Mouse (Mus musculus) spleen, adult 2 months (tissue): ENCODE results near the gene Elac2. TPM values are rescaled to one million over a fixed set of nuclear protein-coding genes. Genes with fewer than 3 reads are reported as not detected.

Source experiments
- DNase-seq, 2 experiments: peaks; one replicate each; pipeline versions ENCODE4 v3.0.0 to v3.0.0-alpha.2; 2012 to 2021; ENCODE audit warnings: low spot score in 2 of 2, low read depth in 1 of 2
- H3K27ac ChIP-seq: fragments of 200-500 bp; 2 replicates; pipeline ENCODE4 v1.5.1; 2012; ENCODE audit warnings: low read length, inconsistent platforms; ENCODE audit not compliant: insufficient read depth
- H3K27me3 ChIP-seq: fragments of 200-500 bp; 2 replicates; pipeline ENCODE4 v1.6.1; 2012; ENCODE audit warnings: mild to moderate bottlenecking, moderate library complexity, low read length, inconsistent platforms; ENCODE audit not compliant: control insufficient read depth, insufficient read depth
- H3K36me3 ChIP-seq: fragments of 200-500 bp; 2 replicates; pipeline ENCODE4 v1.6.1; 2012; ENCODE audit warnings: mild to moderate bottlenecking, low read length, inconsistent platforms; ENCODE audit not compliant: control insufficient read depth, insufficient read depth
- H3K4me1 ChIP-seq: fragments of 200-500 bp; 2 replicates; pipeline ENCODE4 v1.6.1; 2011; ENCODE audit warnings: inconsistent platforms; ENCODE audit not compliant: control insufficient read depth, insufficient read depth, insufficient read length
- H3K4me3 ChIP-seq: fragments of 200-500 bp; 2 replicates; pipeline ENCODE4 v1.5.1; 2011; ENCODE audit warnings: mild to moderate bottlenecking, inconsistent platforms; ENCODE audit not compliant: insufficient read depth, insufficient read length; ENCODE audit errors: extremely low read depth
- CTCF ChIP-seq: fragments of 200-500 bp; IDR thresholded peaks from 2 replicates; pipeline ENCODE4 v1.5.1; 2011; ENCODE audit warnings: mild to moderate bottlenecking, inconsistent platforms; ENCODE audit not compliant: insufficient read depth, insufficient read length, insufficient replicate concordance; ENCODE audit errors: extremely low read depth
- POLR2A ChIP-seq: fragments of 200-500 bp; IDR thresholded peaks from 2 replicates; pipeline ENCODE4 v1.6.1; 2011; ENCODE audit warnings: low read depth, low read length, inconsistent platforms
- WGBS: fragments of 180-500 bp; shearing (Covaris S2); methylation state at CpG from one replicate; pipeline ENCODE4 v1.1.7; 2018; 5-methylcytosine and 5-hydroxymethylcytosine counted together
- polyA plus RNA-seq: library from polyadenylated mRNA; depleted of rRNA; stranded (reverse); fragments of >200 nt; gene quantifications from 2 replicates; pipeline ENCODE4 v1.2.3, GENCODE M21; 2012; rRNA removed

The Elac2 gene
- polyA plus RNA-seq, 1 experiment = 12.0 TPM

- Histone ChIP-seq H3K27ac (no peak overlapping the region), H3K36me3 (no peaks in the 10 kb centered on the region), H3K4me3 (no peak overlapping the region), H3K4me1 (no peaks in the 10 kb centered on the region), H3K27me3 (no peaks in the 10 kb centered on the region)
- no peak for TF ChIP-seq CTCF
- TF ChIP-seq POLR2A = no peak
- WGBS = 91% methylated on average over 6 of the region's 6 CpGs
- no peak for DNase-seq
Measured at GRCm38 (mm10) chr11:65040556-65040955, 61.7 kb downstream of the Elac2 start.

- Histone ChIP-seq H3K27me3 (no peaks in the 10 kb centered on the region), H3K4me1 (no peaks in the 10 kb centered on the region), H3K4me3 (no peak overlapping the region), H3K27ac (no peak overlapping the region), H3K36me3 (no peaks in the 10 kb centered on the region)
- 92% methylated on average over 7 of the region's 7 CpGs for WGBS
- no peak for DNase-seq
- TF ChIP-seq CTCF = no peak
- TF ChIP-seq POLR2A = no peak
Measured at GRCm38 (mm10) chr11:65049090-65049489, 70.3 kb downstream of the Elac2 start.

- no peak overlapping the region for H3K27ac ChIP-seq
- H3K36me3 ChIP-seq = no peaks in the 10 kb centered on the region
- H3K4me1 ChIP-seq = no peaks in the 10 kb centered on the region
- no peaks in the 10 kb centered on the region for H3K27me3 ChIP-seq
- whole genome bisulfite sequencing = 90% methylated on average over 5 of the region's 5 CpGs
- DNase-seq = no peak
- H3K4me3 ChIP-seq = no peak overlapping the region
- no peak for TF ChIP-seq POLR2A
Measured at GRCm38 (mm10) chr11:65050819-65051218, 72.0 kb downstream of the Elac2 start.

Other genes with a start within 250 kb of the Elac2 start
- not detected in 2 replicates for gene 1700086D15Rik, start 180.9 kb downstream of the Elac2 start, polyA plus RNA-seq
- gene Arhgap44, start 183.9 kb downstream of the Elac2 start, polyA plus RNA-seq = 0.35 and 0.52 TPM in 2 replicates